Mouse (Mus musculus) heart, adult 2 months (tissue): Measurements from ENCODE around the gene Dab1. TPM values are rescaled to one million over a fixed set of nuclear protein-coding genes. Genes with fewer than 3 reads are reported as not detected.
A peak's percentile ranks its signal among the peaks of the same experiment; 100 is the strongest.

Experiments
- DNase-seq, 2 experiments: peaks; one replicate each; pipeline ENCODE4 v3.0.0; 2021
- H3K27ac ChIP-seq: fragments of 200-600 bp; 2 replicates; pipeline ENCODE4 v1.8.1; 2022
- H3K27me3 ChIP-seq: fragments of 200-500 bp; 2 replicates; pipeline ENCODE4 v1.6.1; 2012; ENCODE audit warnings: mild to moderate bottlenecking, low read length, inconsistent platforms, mixed read lengths; ENCODE audit not compliant: control insufficient read depth, insufficient read depth
- H3K36me3 ChIP-seq: fragments of 200-500 bp; 2 replicates; pipeline ENCODE4 v1.6.1; 2012; ENCODE audit warnings: low read length, inconsistent platforms; ENCODE audit not compliant: control insufficient read depth, insufficient read depth
- H3K4me1 ChIP-seq: fragments of 200-500 bp; 2 replicates; pipeline ENCODE4 v1.6.1; 2011; ENCODE audit warnings: low read length; ENCODE audit not compliant: control insufficient read depth, insufficient read depth
- H3K4me3 ChIP-seq: fragments of 200-600 bp; 2 replicates; pipeline ENCODE4 v1.8.1; 2022
- H3K79me2 ChIP-seq: fragments of 200-500 bp; replicated peaks from 2 replicates; pipeline ENCODE4 v1.6.1; 2012; ENCODE audit warnings: mild to moderate bottlenecking, inconsistent platforms, low read length, moderate library complexity, mixed read lengths; ENCODE audit not compliant: control insufficient read depth, insufficient read depth
- H3K9ac ChIP-seq: fragments of 200-500 bp; 2 replicates; pipeline ENCODE4 v1.6.1; 2012; ENCODE audit warnings: low read depth, mild to moderate bottlenecking, control low read depth, inconsistent platforms, low read length, mixed read lengths
- CTCF ChIP-seq: fragments of 200-600 bp; IDR thresholded peaks from 2 replicates; pipeline ENCODE4 v1.8.1; 2022; ENCODE audit warnings: antibody characterized with exemption, mild to moderate bottlenecking, moderate library complexity
- EP300 ChIP-seq: fragments of 200-500 bp; IDR thresholded peaks from 2 replicates; pipeline ENCODE4 v1.6.1; 2011; ENCODE audit warnings: low read depth, low read length, control low read depth; ENCODE audit not compliant: insufficient read depth
- POLR2A ChIP-seq: fragments of 200-500 bp; IDR thresholded peaks from 2 replicates; pipeline ENCODE4 v1.6.1; 2011; ENCODE audit warnings: mild to moderate bottlenecking, low read depth, low read length, control low read depth; ENCODE audit not compliant: insufficient read depth
- WGBS: fragments of 180-500 bp; shearing (Covaris S2); methylation state at CpG from one replicate; pipeline ENCODE4 v1.1.7; 2018; 5-methylcytosine and 5-hydroxymethylcytosine counted together
- intact Hi-C: fragments of 180-260 bp; cut with DNase I; formaldehyde crosslinking; loops from one replicate; pipeline ENCODE4 v1.15.1; 2025
- polyA plus RNA-seq: library from polyadenylated mRNA; depleted of rRNA; stranded (reverse); fragments of >200 nt; gene quantifications from 2 replicates; pipeline ENCODE4 v1.2.3, GENCODE M21; 2012
- total RNA-seq, 2 experiments: library from RNA; stranded (reverse); gene quantifications; 2 replicates each; pipeline ENCODE4 v1.2.3; 2021

Dab1 gene
- total and polyA plus RNA-seq, 3 experiments, result 0.21 TPM; not detected in 2

DNA sequence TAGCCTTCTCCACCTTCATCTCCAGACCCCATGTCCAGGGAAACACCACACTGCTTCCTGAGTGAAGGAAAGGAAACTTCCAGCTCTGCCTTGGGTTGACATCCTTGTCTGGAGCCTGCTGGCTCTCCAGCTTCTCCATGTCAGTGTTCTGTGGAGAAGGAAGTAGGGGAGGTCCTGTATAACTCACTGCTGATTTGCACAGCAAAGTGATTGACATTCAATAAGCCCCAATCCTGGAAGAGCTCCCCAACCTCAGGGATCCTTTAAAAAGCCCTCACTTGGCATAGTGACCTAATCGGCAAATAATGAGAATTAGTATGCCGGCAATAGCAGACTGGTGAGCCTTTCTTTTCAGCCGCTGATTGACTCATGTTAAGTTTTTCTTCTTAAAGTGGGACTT is 138.1 kb downstream of the Dab1 start:
- intact Hi-C loops, result no loop called here
- WGBS, result 74% methylated on average over 3 of the region's 3 CpGs
- Histone ChIP-seq H3K27me3 (no peaks in the 10 kb centered on the region), H3K36me3 (no peaks in the 10 kb centered on the region), H3K4me3 (no peak overlapping the region), H3K27ac (no peak overlapping the region), H3K79me2 (no peaks in the 10 kb centered on the region), H3K9ac (no peak overlapping the region), H3K4me1 (no peaks in the 10 kb centered on the region)
- no peak for TF ChIP-seq POLR2A
- TF ChIP-seq EP300, result no peak
- no peak for TF ChIP-seq CTCF
- no peak for DNase-seq

DNA sequence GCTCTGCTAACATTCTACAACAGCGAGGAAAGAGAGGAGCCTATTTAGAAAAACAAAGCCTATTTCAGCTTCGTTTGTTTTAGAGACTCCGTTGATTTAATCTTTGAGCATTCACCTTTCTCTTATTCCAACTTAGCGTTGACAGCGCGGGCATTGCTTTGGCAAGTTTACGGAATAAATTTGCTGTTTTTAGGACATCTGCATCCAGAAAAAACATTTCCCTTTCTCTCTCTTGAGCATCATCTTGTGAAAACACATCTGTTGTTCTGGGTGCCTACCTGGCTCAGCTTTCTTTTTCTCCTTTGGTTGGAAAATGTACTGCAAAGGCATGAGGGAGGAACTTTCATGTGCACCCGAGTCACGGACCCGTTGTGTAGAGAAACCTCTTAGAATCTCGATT is 143.3 kb downstream of the Dab1 start:
- Histone ChIP-seq H3K27me3 (no peaks in the 10 kb centered on the region), H3K9ac (no peak overlapping the region), H3K27ac (no peak overlapping the region), H3K4me3 (no peak overlapping the region), H3K36me3 (no peaks in the 10 kb centered on the region), H3K79me2 (no peaks in the 10 kb centered on the region), H3K4me1 (no peaks in the 10 kb centered on the region)
- no peak for DNase-seq
- intact Hi-C loops, result no loop called here
- TF ChIP-seq CTCF, result no peak
- WGBS, result 79% methylated on average over 11 of the region's 11 CpGs

DNA sequence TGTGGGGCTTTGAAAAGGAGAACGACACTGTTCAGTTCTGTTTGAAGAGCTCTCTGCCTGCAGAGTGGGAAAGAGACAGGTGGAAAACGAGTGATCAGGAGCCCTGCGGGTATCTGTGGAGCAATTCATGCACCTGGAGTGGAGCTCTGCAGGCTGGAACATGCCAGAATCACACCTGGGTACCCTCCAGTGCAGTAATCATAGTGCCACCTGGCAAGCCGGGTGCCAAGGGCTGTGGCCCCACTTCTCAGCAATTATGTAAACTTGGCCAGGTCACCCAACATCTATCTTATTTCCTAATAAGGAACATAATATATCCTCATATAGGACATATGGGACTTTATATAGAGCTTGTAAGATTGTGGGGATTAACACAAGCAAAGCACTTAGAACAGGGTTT is 156.6 kb downstream of the Dab1 start:
- H3K4me1 ChIP-seq, result no peaks in the 10 kb centered on the region
- H3K27ac ChIP-seq, result no peak overlapping the region
- H3K79me2 ChIP-seq, result no peaks in the 10 kb centered on the region
- no peaks in the 10 kb centered on the region for H3K27me3 ChIP-seq
- intact Hi-C loops, result no loop called here
- H3K36me3 ChIP-seq, result no peaks in the 10 kb centered on the region
- no peak for DNase-seq
- H3K4me3 ChIP-seq, result no peak overlapping the region
- WGBS, result 68% methylated on average over 4 of the region's 4 CpGs
- TF ChIP-seq POLR2A (no peak), EP300 (no peak), CTCF (no peak)
- H3K9ac ChIP-seq, result no peak overlapping the region

DNA sequence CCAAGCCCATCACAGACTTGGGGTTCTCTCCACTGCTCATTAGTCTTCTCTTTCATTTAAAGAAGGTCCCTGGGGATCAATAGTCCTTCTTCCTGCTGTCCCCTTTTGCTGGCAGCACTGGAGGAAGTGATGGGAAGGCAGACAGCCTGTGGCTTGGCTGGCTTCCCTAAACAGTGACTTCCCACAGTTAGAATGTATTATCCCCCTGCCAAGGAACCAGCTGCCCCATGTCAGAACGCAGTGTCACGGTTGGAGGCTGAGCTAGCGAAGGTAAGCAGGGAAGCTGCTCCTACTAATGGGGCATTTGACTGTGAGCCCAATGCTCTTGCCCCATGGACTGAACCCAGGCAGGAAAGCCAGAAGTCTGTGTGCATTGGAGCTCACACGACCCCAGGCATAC is 162.2 kb downstream of the Dab1 start:
- no peaks in the 10 kb centered on the region for H3K36me3 ChIP-seq
- H3K27ac ChIP-seq, result no peak overlapping the region
- TF ChIP-seq CTCF (no peak), POLR2A (no peak), EP300 (no peak)
- peak; percentile 76 for DNase-seq
- H3K27me3 ChIP-seq, result no peaks in the 10 kb centered on the region
- H3K4me1 ChIP-seq, result no peaks in the 10 kb centered on the region
- no peak overlapping the region for H3K9ac ChIP-seq
- intact Hi-C loops, result no loop called here
- H3K4me3 ChIP-seq, result no peak overlapping the region
- H3K79me2 ChIP-seq, result no peaks in the 10 kb centered on the region
- 46% methylated on average over 4 of the region's 4 CpGs for WGBS

- DNase-seq, result no peak
- intact Hi-C loops, result no loop called here
- Histone ChIP-seq H3K36me3 (no peaks in the 10 kb centered on the region), H3K4me3 (no peak overlapping the region), H3K4me1 (no peaks in the 10 kb centered on the region), H3K27ac (no peak overlapping the region), H3K79me2 (no peaks in the 10 kb centered on the region), H3K9ac (no peak overlapping the region), H3K27me3 (no peaks in the 10 kb centered on the region)
- WGBS, result 72% methylated on average over 7 of the region's 7 CpGs
- TF ChIP-seq POLR2A (no peak), CTCF (no peak), EP300 (no peak)
Observed at GRCm38 (mm10) chr4:103783561-103784247, 164.5 kb downstream of the Dab1 start.

- H3K9ac ChIP-seq, result no peak overlapping the region
- TF ChIP-seq EP300 (no peak), CTCF (no peak), POLR2A (no peak)
- H3K36me3 ChIP-seq, result no peaks in the 10 kb centered on the region
- no peak for DNase-seq
- no peak overlapping the region for H3K27ac ChIP-seq
- H3K4me1 ChIP-seq, result no peaks in the 10 kb centered on the region
- intact Hi-C loops, result no loop called here
- 61% methylated on average over 8 of the region's 8 CpGs for WGBS
- H3K79me2 ChIP-seq, result no peaks in the 10 kb centered on the region
- H3K27me3 ChIP-seq, result no peaks in the 10 kb centered on the region
- H3K4me3 ChIP-seq, result no peak overlapping the region
Observed at GRCm38 (mm10) chr4:103793589-103794312, 174.6 kb downstream of the Dab1 start.
